ENCODE assay signal across 29 mouse cellular contexts in genomic region chr3:100264991-100265390, GRCm38 (mm10).
DNase-seq lines count a peak whose midpoint lies in the region; ATAC-seq and TF ChIP-seq lines count a peak whose summit lies in the region.
"Had no signal": no experiment of that assay in that cellular context is flagged by ENCODE, and none has a peak within 500 bp of the region (broad histone marks: within the 10 kb centered on the region; RNA-seq: fewer than 3 reads in every experiment).

No protein-coding gene starts in this region.

- DNase-seq in ES-E14 (ENCODE audit: low read depth, low spot score) (peak; percentile 49), R1 (ENCODE audit: low read depth, low spot score) (peak; percentile 85), ZHBTc4 (ENCODE audit: low read depth, low spot score) (peak; percentile 93)
- DNase-seq in testis, postnatal 10 days (ENCODE audit: low spot score), result no peak
- no peak for DNase-seq in hindbrain, embryonic 10.5 days (ENCODE audit: low spot score)
- DNase-seq in frontal cortex, postnatal 36 days (ENCODE audit: low spot score in 2 of 2), result no peak
- DNase-seq: adrenal gland, postnatal 10 days; adrenal gland, postnatal 25 days; B cell, adult 2 months; cerebellum, adult 11 months; cerebellum, adult 18-20 months; cerebellum, adult 8-10 months; cerebellum, adult 9-11 months; cerebellum, postnatal 14 days; cerebellum, postnatal 36 days; embryo, embryonic 11 days; forebrain, postnatal 0 days; gastrocnemius, adult 2 months had no signal

- in situ Hi-C loops in ES-E14 (cut with MboI; ENCODE audit: low sequenced_read_pairs in 2 of 2, unreplicated experiment in 2 of 2), result no loop called here

- no peak overlapping the region for H3K9ac ChIP-seq in ES-Bruce4 (ENCODE audit: low read depth, poor library complexity, severe bottlenecking)
- no peak overlapping the region for H3K9ac ChIP-seq in ES-E14 (ENCODE audit: insufficient read depth, low read depth, low read length, poor library complexity, severe bottlenecking)
- no peak overlapping the region for H3K9ac ChIP-seq in forebrain, embryonic 13.5 days
- H3K9ac ChIP-seq: embryonic facial prominence, embryonic 13.5 days; embryonic facial prominence, embryonic 15.5 days; forebrain, embryonic 12.5 days; forebrain, embryonic 15.5 days; forebrain, postnatal 0 days had no signal

- 67% methylated on average over 5 of the region's 5 CpGs for WGBS in hindbrain, embryonic 10.5 days
- WGBS in forebrain, embryonic 13.5 days, result 63% methylated on average over 5 of the region's 5 CpGs

- H3K4me2 ChIP-seq in forebrain, embryonic 13.5 days, result no peak overlapping the region
- H3K4me2 ChIP-seq: embryonic facial prominence, embryonic 13.5 days; embryonic facial prominence, embryonic 15.5 days; forebrain, embryonic 12.5 days; forebrain, embryonic 15.5 days had no signal

- H3K36me3 ChIP-seq in ES-Bruce4 (ENCODE audit: control insufficient read depth, insufficient read depth, low read length, poor library complexity, severe bottlenecking) (no peaks in the 10 kb centered on the region), ES-E14 (ENCODE audit: control insufficient read depth, insufficient read depth, low read length, poor library complexity, severe bottlenecking) (no peaks in the 10 kb centered on the region)
- H3K36me3 ChIP-seq in hindbrain, embryonic 10.5 days, result no peaks in the 10 kb centered on the region
- no peaks in the 10 kb centered on the region for H3K36me3 ChIP-seq in forebrain, embryonic 13.5 days (ENCODE audit: poor library complexity, severe bottlenecking)
- H3K36me3 ChIP-seq: embryonic facial prominence, embryonic 13.5 days; embryonic facial prominence, embryonic 15.5 days; forebrain, embryonic 10.5 days; forebrain, embryonic 12.5 days; forebrain, embryonic 15.5 days had no signal

- no peaks in the 10 kb centered on the region for H3K4me1 ChIP-seq in ES-Bruce4 (ENCODE audit: control insufficient read depth, insufficient read depth, low read length)
- no peaks in the 10 kb centered on the region for H3K4me1 ChIP-seq in ES-E14 (ENCODE audit: control insufficient read depth in 2 of 2, insufficient read depth in 2 of 2, low read length in 2 of 2, poor library complexity in 1 of 2)
- no peaks in the 10 kb centered on the region for H3K4me1 ChIP-seq in hindbrain, embryonic 10.5 days (replicated peaks)
- no peaks in the 10 kb centered on the region for H3K4me1 ChIP-seq in forebrain, embryonic 13.5 days
- H3K4me1 ChIP-seq: embryonic facial prominence, embryonic 13.5 days; embryonic facial prominence, embryonic 15.5 days; forebrain, embryonic 10.5 days; forebrain, embryonic 12.5 days; forebrain, embryonic 15.5 days had no signal

- no peak for TF ChIP-seq CTCF in ES-Bruce4 (IDR thresholded peaks at IDR 0.05; ENCODE audit: low read depth, low read length)

- no peak for TF ChIP-seq POLR2A in ES-Bruce4 (IDR thresholded peaks at IDR 0.05; ENCODE audit: insufficient read depth, low read length)

- no peak for ATAC-seq in forebrain, embryonic 13.5 days
- ATAC-seq: CD4-positive, CD25-positive, alpha-beta regulatory T cell, adult 4 months; forebrain, embryonic 15.5 days; forebrain, postnatal 0 days; Patski had no signal

- H3K27me3 ChIP-seq in ES-Bruce4 (ENCODE audit: control insufficient read depth, insufficient read depth, low read length, poor library complexity, severe bottlenecking), result no peaks in the 10 kb centered on the region
- no peaks in the 10 kb centered on the region for H3K27me3 ChIP-seq in hindbrain, embryonic 10.5 days (ENCODE audit: insufficient read depth, poor library complexity, severe bottlenecking)
- no peaks in the 10 kb centered on the region for H3K27me3 ChIP-seq in forebrain, embryonic 13.5 days
- H3K27me3 ChIP-seq: CH12.LX; embryonic facial prominence, embryonic 13.5 days; embryonic facial prominence, embryonic 15.5 days; forebrain, embryonic 12.5 days; forebrain, embryonic 15.5 days; Patski had no signal

- H3K9me3 ChIP-seq in ES-Bruce4 (replicated peaks; ENCODE audit: control insufficient read depth, insufficient read depth, low read length, poor library complexity, severe bottlenecking) (no peaks in the 10 kb centered on the region; the same call in 1 of the 2 replicates), ES-E14 (ENCODE audit: control insufficient read depth, insufficient read depth, low read depth, low read length) (no peaks in the 10 kb centered on the region)
- H3K9me3 ChIP-seq in hindbrain, embryonic 10.5 days, result no peaks in the 10 kb centered on the region
- H3K9me3 ChIP-seq in forebrain, embryonic 13.5 days (replicated peaks), result no peaks in the 10 kb centered on the region
- H3K9me3 ChIP-seq: embryonic facial prominence, embryonic 13.5 days; embryonic facial prominence, embryonic 15.5 days; forebrain, embryonic 10.5 days; forebrain, embryonic 12.5 days; forebrain, embryonic 15.5 days had no signal

- H3K27ac ChIP-seq in ES-Bruce4 (ENCODE audit: insufficient read depth, low read length) (no peak overlapping the region), ES-E14 (ENCODE audit: insufficient read depth, low read depth, low read length, poor library complexity, severe bottlenecking) (no peak overlapping the region)
- H3K27ac ChIP-seq in hindbrain, embryonic 10.5 days, result no peak overlapping the region
- no peak overlapping the region for H3K27ac ChIP-seq in forebrain, embryonic 13.5 days
- H3K27ac ChIP-seq: embryonic facial prominence, embryonic 13.5 days; embryonic facial prominence, embryonic 15.5 days; forebrain, embryonic 10.5 days; forebrain, embryonic 12.5 days; forebrain, embryonic 15.5 days; gastrocnemius, adult 2 months had no signal

- TF ChIP-seq EP300 in ES-Bruce4 (IDR thresholded peaks at IDR 0.05; ENCODE audit: insufficient read depth, low read depth, low read length), result 0 out of 2 replicates have a peak, but pooled peaks have one; percentile 32

- H3K4me3 ChIP-seq in ES-Bruce4 (ENCODE audit: low read depth, low read length) (no peak overlapping the region), ES-E14 (ENCODE audit: insufficient read depth in 1 of 2, low read depth in 1 of 2, low read length in 2 of 2, poor library complexity in 1 of 2, severe bottlenecking in 1 of 2) (no peak overlapping the region)
- H3K4me3 ChIP-seq in hindbrain, embryonic 10.5 days, result no peak overlapping the region
- no peak overlapping the region for H3K4me3 ChIP-seq in forebrain, embryonic 13.5 days
- H3K4me3 ChIP-seq: embryonic facial prominence, embryonic 13.5 days; embryonic facial prominence, embryonic 15.5 days; erythroblast, embryonic 14.5 days; forebrain, embryonic 10.5 days; forebrain, embryonic 12.5 days; forebrain, embryonic 15.5 days; gastrocnemius, adult 2 months had no signal

TF ChIP-seq in ES-E14, 5 proteins besides CTCF, POLR2A, EP300 and RAD21:
- TF ChIP-seq CHD2 (IDR thresholded peaks at IDR 0.05; ENCODE audit: low read depth, low read length) (peak; percentile 23; the same call in 1 of the 2 replicates), ZNF384 (IDR thresholded peaks at IDR 0.05; ENCODE audit: low read depth, low read length) (no peak)

Comparison
In these comparisons a context has a peak if more than half of its experiments do, and no peak if none do; other contexts are left out.
1. DNase-seq: peak in ES-E14 (single experiment), R1 (single experiment) and ZHBTc4 (single experiment); none in testis, postnatal 10 days (single experiment), hindbrain, embryonic 10.5 days (single experiment) and frontal cortex, postnatal 36 days (0 of 2).